Mouse (Mus musculus): ENCODE data around the gene Ptbp1. TPM values are rescaled to one million over a fixed set of nuclear protein-coding genes. Genes with fewer than 3 reads are reported as not detected.

Gene Ptbp1
- polyA plus RNA-seq, 1 experiment, result 285 TPM

GRCm38 (mm10) chr10:79910556-79910955 lies 56.3 kb downstream of the Ptbp1 start, which contains the start of gene Gm26602:
Gm26602 (plus strand) TSS chr10:79910856.
- Histone ChIP-seq H3K4me1 (ENCODE audit: control insufficient read depth, insufficient read depth, insufficient read length, low read length) (peaks cover 11% of the 10 kb centered on the region), H3K27ac (ENCODE audit: insufficient read depth, low read depth, low read length) (no peak within 1 kb of the TSS), H3K27me3 (ENCODE audit: control insufficient read depth, insufficient read depth, low read length) (no peaks in the 10 kb centered on the region), H3K4me3 (ENCODE audit: low read depth, low read length) (no peak within 1 kb of the TSS), H3K36me3 (ENCODE audit: control insufficient read depth, insufficient read depth, low read length) (peaks cover 8% of the 10 kb centered on the region)
- WGBS, result 98% methylated on average over 4 of the region's 4 CpGs
- no peak for TF ChIP-seq CTCF (IDR thresholded peaks at IDR 0.05; ENCODE audit: extremely low read depth, insufficient read length, insufficient replicate concordance, low read depth, low read length)
- no peak for TF ChIP-seq POLR2A (IDR thresholded peaks at IDR 0.05; ENCODE audit: low read depth, low read length)

GRCm38 (mm10) chr10:79912412-79912811 lies 58.2 kb downstream of the Ptbp1 start:
- no peak overlapping the region for H3K4me3 ChIP-seq (ENCODE audit: low read depth, low read length)
- no peaks in the 10 kb centered on the region for H3K27me3 ChIP-seq (ENCODE audit: control insufficient read depth, insufficient read depth, low read length)
- peaks cover 6% of the 10 kb centered on the region; the same call in 1 of the 2 replicates for H3K36me3 ChIP-seq (ENCODE audit: control insufficient read depth, insufficient read depth, low read length)
- no peak overlapping the region for H3K27ac ChIP-seq (ENCODE audit: insufficient read depth, low read depth, low read length)
- H3K4me1 ChIP-seq (ENCODE audit: control insufficient read depth, insufficient read depth, insufficient read length, low read length), result peaks cover 17% of the 10 kb centered on the region
- WGBS, result 78% methylated on average over 20 of the region's 20 CpGs
- TF ChIP-seq POLR2A (IDR thresholded peaks at IDR 0.05; ENCODE audit: low read depth, low read length), result no peak
- TF ChIP-seq CTCF (IDR thresholded peaks at IDR 0.05; ENCODE audit: extremely low read depth, insufficient read length, insufficient replicate concordance, low read depth, low read length), result no peak

Other genes starting within 250 kb of the Ptbp1 start
- gene C2cd4c, start 240.4 kb upstream of the Ptbp1 start, polyA plus RNA-seq (2012; rRNA removed), result 0.89 and 1.0 TPM in 2 replicates
- gene Shc2, start 216.5 kb upstream of the Ptbp1 start, polyA plus RNA-seq (2012; rRNA removed), result 1.6 TPM in 2 replicates
- gene Odf3l2, start 208.7 kb upstream of the Ptbp1 start, polyA plus RNA-seq (2012; rRNA removed), result not detected in 2 replicates
- gene Madcam1, start 189.9 kb upstream of the Ptbp1 start, polyA plus RNA-seq (2012; rRNA removed), result 9.9 and 20.7 TPM in 2 replicates
- 76.0 and 138 TPM in 2 replicates for gene Tpgs1, start 185.1 kb upstream of the Ptbp1 start, polyA plus RNA-seq (2012; rRNA removed)
- gene Cdc34, start 172.2 kb upstream of the Ptbp1 start, polyA plus RNA-seq (2012; rRNA removed), result 101 and 163 TPM in 2 replicates
- 0.11 and 0.52 TPM in 2 replicates for gene Gzmm, start 165.4 kb upstream of the Ptbp1 start, polyA plus RNA-seq (2012; rRNA removed)
- 1,266 and 1,465 TPM in 2 replicates for gene Bsg, start 149.9 kb upstream of the Ptbp1 start, polyA plus RNA-seq (2012; rRNA removed)
- 8.3 and 19.2 TPM in 2 replicates for gene Hcn2, start 137.8 kb upstream of the Ptbp1 start, polyA plus RNA-seq (2012; rRNA removed)
- 38.7 and 50.0 TPM in 2 replicates for gene Polrmt, start 107.8 kb upstream of the Ptbp1 start, polyA plus RNA-seq (2012; rRNA removed)
- not detected in 2 replicates for gene Fgf22, start 99.4 kb upstream of the Ptbp1 start, polyA plus RNA-seq (2012; rRNA removed)
- 130 and 222 TPM in 2 replicates for gene Rnf126, start 87.5 kb upstream of the Ptbp1 start, polyA plus RNA-seq (2012; rRNA removed)
- gene Fstl3, start 77.2 kb upstream of the Ptbp1 start, polyA plus RNA-seq (2012; rRNA removed), result 16.0 and 19.6 TPM in 2 replicates
- 0.24 and 0.67 TPM in 2 replicates for gene Prss57, start 63.5 kb upstream of the Ptbp1 start, polyA plus RNA-seq (2012; rRNA removed)
- 13.0 and 24.0 TPM in 2 replicates for gene Palm, start 60.9 kb upstream of the Ptbp1 start, polyA plus RNA-seq (2012; rRNA removed)
- 141 and 347 TPM in 2 replicates for gene Misp, start 33.4 kb upstream of the Ptbp1 start, polyA plus RNA-seq (2012; rRNA removed)
- 1.6 and 2.1 TPM in 2 replicates for gene Prtn3, start 20.0 kb downstream of the Ptbp1 start, polyA plus RNA-seq (2012; rRNA removed)
- 2.8 and 5.3 TPM in 2 replicates for gene Plppr3, start 20.2 kb downstream of the Ptbp1 start, polyA plus RNA-seq (2012; rRNA removed)
- 0.72 TPM in 1 of 2 replicates, not detected in the other for gene Elane, start 31.8 kb downstream of the Ptbp1 start, polyA plus RNA-seq (2012; rRNA removed)
- 48.6 and 122 TPM in 2 replicates for gene Cfd, start 36.4 kb downstream of the Ptbp1 start, polyA plus RNA-seq (2012; rRNA removed)
- gene Med16, start 54.5 kb downstream of the Ptbp1 start, polyA plus RNA-seq (2012; rRNA removed), result 34.8 and 58.1 TPM in 2 replicates
- gene Gm26602, start 56.4 kb downstream of the Ptbp1 start, polyA plus RNA-seq (2012; rRNA removed), result not detected in 2 replicates
- 3.0 and 5.9 TPM in 2 replicates for gene Kiss1r, start 62.5 kb downstream of the Ptbp1 start, polyA plus RNA-seq (2012; rRNA removed)
- gene R3hdm4, start 66.8 kb downstream of the Ptbp1 start, polyA plus RNA-seq (2012; rRNA removed), result 86.4 and 104 TPM in 2 replicates
- 10.7 and 23.9 TPM in 2 replicates for gene Arid3a, start 72.6 kb downstream of the Ptbp1 start, polyA plus RNA-seq (2012; rRNA removed)
- 34.8 and 44.6 TPM in 2 replicates for gene Wdr18, start 105.7 kb downstream of the Ptbp1 start, polyA plus RNA-seq (2012; rRNA removed)
- gene Grin3b, start 116.3 kb downstream of the Ptbp1 start, polyA plus RNA-seq (2012; rRNA removed), result not detected in 2 replicates
- gene Tmem259, start 129.9 kb downstream of the Ptbp1 start, polyA plus RNA-seq (2012; rRNA removed), result 225 and 441 TPM in 2 replicates
- 49.9 and 72.8 TPM in 2 replicates for gene Cnn2, start 134.2 kb downstream of the Ptbp1 start, polyA plus RNA-seq (2012; rRNA removed)
- 18.1 and 33.4 TPM in 2 replicates for gene Abca7, start 142.1 kb downstream of the Ptbp1 start, polyA plus RNA-seq (2012; rRNA removed)
- gene Arhgap45, start 162.2 kb downstream of the Ptbp1 start, polyA plus RNA-seq (2012; rRNA removed), result 23.2 and 36.8 TPM in 2 replicates
- 140 and 186 TPM in 2 replicates for gene Polr2e, start 185.4 kb downstream of the Ptbp1 start, polyA plus RNA-seq (2012; rRNA removed)
- gene Gpx4, start 192.7 kb downstream of the Ptbp1 start, polyA plus RNA-seq (2012; rRNA removed), result 388 and 646 TPM in 2 replicates